Mouse (Mus musculus) embryonic stem cell, embryonic (primary cell): ENCODE measurements around the gene Ctse.
"Not testable (repeated sequence)": the region's sequence is repeated elsewhere in the genome, so short reads cannot be mapped to it uniquely, and the experiment has no call there.

Experiments used
- CTCF ChIA-PET, 4 experiments: fragments of 300-600 bp in 2 of 4; fragments of 350-600 bp in 2 of 4; sonication (Branson Sonifier 250); formaldehyde crosslinking; loops; one replicate each; lab custom pipeline; 2022; ENCODE audit warnings: inconsistent platforms in 2 of 4; lab: Charles Lee
- POLR2A ChIA-PET, 4 experiments: fragments of 300-600 bp in 2 of 4; fragments of 350-600 bp in 2 of 4; sonication (Branson Sonifier 250); formaldehyde crosslinking; loops; one replicate each; lab custom pipeline; 2022; ENCODE audit warnings: antibody characterized with exemption in 4 of 4, inconsistent platforms in 1 of 4; lab: Charles Lee

Gene Ctse

DNA sequence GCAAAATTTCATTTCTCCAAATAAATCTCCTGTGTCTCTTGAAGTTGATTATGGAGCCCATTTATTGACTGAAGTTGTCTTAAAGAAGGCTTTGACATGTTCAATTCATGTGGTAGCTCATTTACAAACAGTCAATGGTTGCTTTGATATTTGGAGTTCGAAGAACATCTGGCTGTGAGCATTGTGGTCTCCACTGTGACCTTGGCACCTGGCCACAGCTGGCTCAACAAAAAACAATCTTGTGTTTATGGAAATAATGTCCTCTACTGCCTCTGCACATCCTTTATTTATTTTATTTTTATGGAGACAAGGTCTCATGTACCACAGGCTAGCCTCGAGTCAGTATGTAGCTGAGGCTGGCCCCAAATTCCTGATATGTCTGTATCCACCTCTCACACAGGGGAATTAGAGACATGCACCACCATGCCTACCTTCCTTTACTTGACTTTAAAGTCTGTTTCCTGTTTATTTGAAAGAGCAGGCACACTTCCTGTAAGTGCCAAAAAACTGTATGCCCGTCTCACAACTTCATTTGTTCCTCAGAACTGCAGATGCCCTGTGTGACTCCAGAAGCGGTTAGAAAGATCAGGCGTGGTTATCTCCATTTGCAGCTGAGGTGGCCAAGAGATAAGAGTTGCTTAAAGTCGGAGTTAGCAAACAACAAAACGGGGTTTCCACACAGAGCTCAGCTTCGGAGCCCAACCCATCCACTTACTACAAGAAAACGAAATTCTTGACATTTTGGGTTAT is at the start of gene Ctse:
Gene Ctse (plus strand): TSS at position 516 of the 750 bp plus-strand sequence.
- ChIA-PET POLR2A (interaction anchor here in 1 of 4 experiments (1.6 kb wide), 1 partner anchor 15 kb away, joined by 5 read pairs; no protein-coding TSS in a partner anchor), CTCF (interaction anchor here in 2 of 4 experiments (0.6 to 0.7 kb wide), 2 partner anchors 24 to 377 kb away, joined by 3 to 4 read pairs; no protein-coding TSS in a partner anchor)

DNA sequence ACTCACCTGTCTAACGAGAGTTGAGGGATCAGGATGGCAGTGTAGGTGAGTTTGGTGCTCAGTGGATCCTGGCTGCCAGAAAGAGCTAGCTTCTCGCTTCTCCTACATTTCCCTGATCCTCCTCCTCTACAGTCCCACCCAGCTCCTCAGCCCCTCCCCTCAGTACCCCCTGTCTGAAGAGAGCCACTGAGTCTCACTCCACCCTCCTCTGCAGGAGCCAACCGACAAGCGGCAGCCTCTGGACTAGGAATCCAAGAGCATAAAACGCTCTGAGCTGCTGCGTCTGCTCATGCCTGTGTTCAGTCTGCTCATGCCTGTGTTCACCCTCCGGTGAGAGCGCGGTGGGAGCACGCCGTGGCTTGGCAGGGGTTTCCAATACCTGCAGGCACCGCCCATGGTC is 39.2 kb upstream of the Ctse start, which contains the start of gene Avpr1b:
Gene Avpr1b (plus strand): TSS at position 335 of the 400 bp plus-strand sequence.
- ChIA-PET POLR2A (interaction anchor here in 2 of 4 experiments (0.7 to 1.7 kb wide), 7 partner anchors 20 to 292 kb away, joined by 3 to 6 read pairs (median 3); partner anchors contain the start of genes Fam72a (in 2 of the 2) and Srgap2 (in 1 of the 2)), CTCF (interaction anchor here (0.6 to 1.4 kb wide), 11 partner anchors 14 to 861 kb away, joined by 3 to 8 read pairs (median 3); no protein-coding TSS in a partner anchor)

GRCm38 (mm10) chr1:131600314-131600713 is 37.8 kb upstream of the Ctse start:
- ChIA-PET CTCF (interaction anchor here in 1 of 4 experiments (1.2 kb wide), 1 partner anchor 13 kb away, joined by 4 read pairs; no protein-coding TSS in a partner anchor), POLR2A (interaction anchor here in 1 of 4 experiments (0.8 kb wide), 1 partner anchor 112 kb away, joined by 3 read pairs; no protein-coding TSS in a partner anchor)

GRCm38 (mm10) chr1:131606719-131607118 is 31.4 kb upstream of the Ctse start:
- CTCF ChIA-PET = no interaction called here
- POLR2A ChIA-PET = no interaction called here

DNA sequence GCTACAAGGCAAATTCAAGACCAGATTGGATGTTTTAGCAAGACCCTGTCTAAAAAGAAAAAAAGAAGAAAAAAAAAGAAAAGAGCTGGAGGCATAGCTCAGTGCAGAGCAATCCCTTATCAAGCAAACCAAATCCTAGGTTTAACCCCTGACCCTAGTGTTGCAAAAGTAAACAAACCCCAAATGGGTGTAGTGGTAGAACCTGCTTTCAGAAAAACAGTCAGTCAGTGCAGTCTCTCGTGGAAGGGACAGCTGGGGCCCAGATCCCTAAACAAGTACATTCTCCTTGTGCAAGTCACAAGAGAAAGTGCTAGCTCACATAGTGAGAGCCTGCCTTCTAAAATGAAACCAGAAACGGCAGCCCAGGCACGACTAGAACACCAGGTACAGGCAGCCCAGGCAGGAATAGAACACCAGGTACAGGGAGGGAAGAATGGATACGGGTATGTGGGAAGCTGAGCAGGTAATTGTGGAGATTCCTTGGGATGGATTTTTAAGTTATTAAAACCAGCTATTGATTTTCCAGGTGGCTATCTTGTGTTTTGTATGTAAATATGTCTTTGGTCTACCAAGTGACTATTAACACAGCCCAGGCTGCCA is 25.4 kb upstream of the Ctse start:
- POLR2A ChIA-PET = no interaction called here
- CTCF ChIA-PET = interaction anchor here in 3 of 4 experiments (0.5 to 1.4 kb wide), 9 partner anchors 13 to 356 kb away, joined by 3 to 8 read pairs (median 4); no protein-coding TSS in a partner anchor

- ChIA-PET POLR2A (interaction anchor here in 3 of 4 experiments (0.6 to 1.0 kb wide), 3 partner anchors 104 to 288 kb away, joined by 3 read pairs; no protein-coding TSS in a partner anchor), CTCF (interaction anchor here (0.5 to 1.4 kb wide), 29 partner anchors 9 to 729 kb away, joined by 3 to 8 read pairs (median 4); no protein-coding TSS in a partner anchor)
Measured at GRCm38 (mm10) chr1:131613361-131614133, 24.6 kb upstream of the Ctse start.

DNA sequence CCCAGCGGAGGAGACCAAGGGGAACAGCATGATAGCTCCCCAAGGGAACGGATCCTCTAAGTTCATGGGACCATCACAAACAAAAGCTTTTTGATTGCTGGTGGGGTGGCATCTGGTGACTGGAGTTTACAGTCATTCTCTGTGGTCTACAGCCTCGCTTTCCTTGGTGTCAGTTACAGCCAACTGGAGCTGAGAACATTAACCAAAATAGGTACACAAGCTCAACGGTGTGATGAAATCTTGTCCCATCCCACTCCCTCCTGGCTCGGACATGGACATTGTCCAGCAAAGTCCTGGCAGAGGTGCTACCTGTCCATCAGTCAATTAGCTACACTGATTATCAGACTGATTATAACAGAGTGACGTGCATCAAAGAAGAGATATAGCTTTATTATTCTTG is 23.5 kb upstream of the Ctse start:
- ChIA-PET POLR2A (interaction anchor here (0.7 to 1.1 kb wide), 4 partner anchors 16 to 287 kb away, joined by 3 to 11 read pairs (median 4); no protein-coding TSS in a partner anchor), CTCF (interaction anchor here (0.6 to 1.4 kb wide), 11 partner anchors 8 to 269 kb away, joined by 3 to 25 read pairs (median 4); partner anchors contain the start of genes Avpr1b (in 1 of the 4), Fam72a (in 1 of the 4) and Srgap2 (in 1 of the 4))

GRCm38 (mm10) chr1:131616131-131616530 is 22.0 kb upstream of the Ctse start:
- POLR2A ChIA-PET = no interaction called here
- CTCF ChIA-PET = interaction anchor here in 1 of 4 experiments (1.1 kb wide), 1 partner anchor 150 kb away, joined by 3 read pairs; no protein-coding TSS in a partner anchor

GRCm38 (mm10) chr1:131616546-131617220 is 21.4 kb upstream of the Ctse start:
- CTCF ChIA-PET = no interaction called here

DNA sequence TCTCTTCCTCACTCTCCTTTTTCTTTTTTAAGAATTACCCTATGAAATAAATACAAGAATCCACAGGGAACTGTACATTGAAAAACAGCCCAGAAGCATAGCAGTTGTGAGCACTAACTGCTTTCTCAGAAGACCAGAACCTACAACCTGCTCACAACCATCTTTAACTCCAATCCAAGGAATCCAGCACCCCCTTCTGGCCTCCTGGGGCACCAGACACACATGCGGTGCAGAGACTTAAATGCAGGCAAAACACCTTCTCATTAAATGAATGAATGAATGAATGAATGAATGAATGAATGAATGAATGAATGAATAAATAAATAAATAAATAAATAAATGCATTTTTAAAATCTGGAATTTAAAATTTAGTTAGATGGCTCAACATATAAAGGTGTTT is 19.5 kb upstream of the Ctse start:
- POLR2A ChIA-PET = no interaction called here
- CTCF ChIA-PET = interaction anchor here in 1 of 4 experiments (0.7 kb wide), 1 partner anchor 436 kb away, joined by 3 read pairs; no protein-coding TSS in a partner anchor

More at GRCm38 (mm10) chr1:131616546-131617220, 21.4 kb upstream of the Ctse start:
- POLR2A ChIA-PET = no interaction called here

GRCm38 (mm10) chr1:131619348-131619747 is 18.8 kb upstream of the Ctse start:
- POLR2A ChIA-PET = no interaction called here
- CTCF ChIA-PET = no interaction called here

- ChIA-PET POLR2A (interaction anchor here in 2 of 4 experiments (0.9 to 1.3 kb wide), 2 partner anchors 14 to 96 kb away, joined by 3 to 5 read pairs; partner anchors contain the start of genes Ctse (in 1 of the 2), Fam72a (in 1 of the 2) and Srgap2 (in 1 of the 2)), CTCF (interaction anchor here in 3 of 4 experiments (0.7 to 1.0 kb wide), 4 partner anchors 9 to 416 kb away, joined by 3 to 5 read pairs (median 4); no protein-coding TSS in a partner anchor)
Measured at GRCm38 (mm10) chr1:131623644-131624043, 14.5 kb upstream of the Ctse start.

GRCm38 (mm10) chr1:131624175-131624835 is 13.8 kb upstream of the Ctse start:
- CTCF ChIA-PET = interaction anchor here in 1 of 4 experiments (0.7 to 1.0 kb wide), 2 partner anchors 10 to 417 kb away, joined by 3 read pairs; no protein-coding TSS in a partner anchor
- POLR2A ChIA-PET = interaction anchor here in 1 of 4 experiments (0.9 kb wide), 1 partner anchor 97 kb away, joined by 3 read pairs; the partner anchor contains the start of genes Fam72a and Srgap2

GRCm38 (mm10) chr1:131626200-131626599 is 11.9 kb upstream of the Ctse start:
- ChIA-PET POLR2A (no interaction called here), CTCF (no interaction called here)

GRCm38 (mm10) chr1:131632216-131632615 is 5.9 kb upstream of the Ctse start:
- POLR2A ChIA-PET, CTCF ChIA-PET: not testable (repeated sequence)

GRCm38 (mm10) chr1:131634495-131634894 is 3.6 kb upstream of the Ctse start:
- ChIA-PET CTCF (no interaction called here), POLR2A (no interaction called here)
